In genomic region chrX:166185327-166185913, GRCm38 (mm10) we compare ENCODE assay signal across 24 mouse cellular contexts.
"Had no signal": no experiment of that assay in that cellular context is flagged by ENCODE, and none has a peak within 500 bp of the region (broad histone marks: within the 10 kb centered on the region; RNA-seq: fewer than 3 reads in every experiment).

No protein-coding gene starts in this region.

- H3K4me1 ChIP-seq: hindbrain, embryonic 10.5 days; hindbrain, embryonic 12.5 days; intestine, embryonic 15.5 days; limb, embryonic 10.5 days; limb, embryonic 12.5 days; liver, embryonic 13.5 days had no signal

- H3K27me3 ChIP-seq: heart, embryonic 12.5 days; intestine, embryonic 15.5 days; liver, embryonic 13.5 days had no signal

- H3K27ac ChIP-seq: gastrocnemius, adult 2 months; heart, embryonic 10.5 days; hindbrain, embryonic 10.5 days; hindbrain, embryonic 12.5 days; hindbrain, embryonic 14.5 days; intestine, embryonic 15.5 days; layer of hippocampus, adult 2 months; left cerebral cortex, adult 2 months; limb, embryonic 10.5 days; limb, embryonic 12.5 days; liver, embryonic 13.5 days had no signal

- ATAC-seq: hindbrain, embryonic 16.5 days; intestine, embryonic 15.5 days had no signal

- H3K4me3 ChIP-seq: gastrocnemius, adult 2 months; heart, embryonic 10.5 days; heart, embryonic 12.5 days; hindbrain, embryonic 10.5 days; hindbrain, embryonic 12.5 days; intestine, embryonic 15.5 days; layer of hippocampus, adult 2 months; left cerebral cortex, adult 2 months; limb, embryonic 10.5 days; limb, embryonic 12.5 days; liver, embryonic 13.5 days had no signal

- DNase-seq: gastrocnemius, adult 2 months; gastrocnemius, postnatal 10 days; gastrocnemius, postnatal 25 days; heart, adult 18-20 months; heart, postnatal 10 days; heart, postnatal 4 days; kidney, adult 11 months; kidney, adult 8-10 months; kidney, postnatal 10 days; kidney, postnatal 25 days; kidney, postnatal 4 days; liver; liver, embryonic 13.5 days had no signal

- H3K36me3 ChIP-seq: heart, embryonic 10.5 days; hindbrain, embryonic 12.5 days; intestine, embryonic 15.5 days; limb, embryonic 12.5 days; liver, embryonic 13.5 days had no signal
